Mouse (Mus musculus) lung, adult 2 months (tissue): Measurements from ENCODE around the gene Tbc1d2.

ENCODE experiments used
- CTCF ChIP-seq: fragments of 200-500 bp; IDR thresholded peaks from 2 replicates; pipeline ENCODE4 v1.5.1; 2011; ENCODE audit warnings: mild to moderate bottlenecking, low read length, control low read depth; ENCODE audit not compliant: insufficient read depth
- POLR2A ChIP-seq: fragments of 200-500 bp; IDR thresholded peaks from 2 replicates; pipeline ENCODE4 v1.6.1; 2011; ENCODE audit warnings: low read depth, mild to moderate bottlenecking, control low read depth, low read length, borderline replicate concordance; ENCODE audit errors: extremely low read depth

DNA sequence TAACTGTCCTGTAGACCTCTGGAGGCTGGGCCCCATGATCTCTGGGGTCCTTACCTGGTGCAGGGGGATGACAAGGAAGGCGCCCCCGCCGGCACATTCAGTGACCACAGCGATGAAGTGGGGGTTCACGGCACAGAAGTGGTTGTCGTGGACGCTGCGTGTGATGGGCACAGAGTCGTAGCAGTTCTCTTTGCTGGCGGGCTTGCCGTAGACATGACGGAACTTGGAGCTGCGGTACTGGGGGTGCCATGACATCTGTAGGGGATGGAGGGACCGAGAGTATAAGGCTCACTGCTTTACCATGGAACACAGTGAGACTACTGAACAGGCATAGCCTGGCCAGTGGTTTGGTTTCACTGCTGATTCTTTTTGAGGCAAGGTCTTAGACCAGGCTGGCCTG, 87.2 kb downstream of the Tbc1d2 start:
- TF ChIP-seq POLR2A, result no peak
- TF ChIP-seq CTCF, result no peak
